Mouse (Mus musculus) lung, adult 2 months (tissue): ENCODE results near the gene Miip. TPM values are rescaled to one million over a fixed set of nuclear protein-coding genes. Genes with fewer than 3 reads are reported as not detected.
A peak's percentile ranks its signal among the peaks of the same experiment; 100 is the strongest.
"Not testable (repeated sequence)": the region's sequence is repeated elsewhere in the genome, so short reads cannot be mapped to it uniquely, and the experiment has no call there.

ENCODE experiments used
- DNase-seq: peaks from one replicate; pipeline ENCODE4 v3.0.0; 2022
- H3K4me1 ChIP-seq: fragments of 200-500 bp; 2 replicates; pipeline ENCODE4 v1.6.1; 2011; ENCODE audit warnings: low read length; ENCODE audit not compliant: control insufficient read depth, insufficient read depth
- H3K4me3 ChIP-seq: fragments of 200-500 bp; replicated peaks from 2 replicates; pipeline ENCODE3; 2011; ENCODE audit warnings: low read depth, mild to moderate bottlenecking, control low read depth, low read length; ENCODE audit errors: extremely low read depth
- CTCF ChIP-seq: fragments of 200-500 bp; IDR thresholded peaks from 2 replicates; pipeline ENCODE4 v1.5.1; 2011; ENCODE audit warnings: mild to moderate bottlenecking, low read length, control low read depth; ENCODE audit not compliant: insufficient read depth
- POLR2A ChIP-seq: fragments of 200-500 bp; IDR thresholded peaks from 2 replicates; pipeline ENCODE4 v1.6.1; 2011; ENCODE audit warnings: low read depth, mild to moderate bottlenecking, control low read depth, low read length, borderline replicate concordance; ENCODE audit errors: extremely low read depth
- WGBS: fragments of 180-500 bp; shearing (Covaris S2); methylation state at CpG from one replicate; pipeline ENCODE4 v1.1.7; 2018; 5-methylcytosine and 5-hydroxymethylcytosine counted together
- polyA plus RNA-seq: library from polyadenylated mRNA; depleted of rRNA; stranded (reverse); fragments of >200 nt; gene quantifications from 2 replicates; pipeline ENCODE4 v1.2.3, GENCODE M21; 2012; rRNA removed

Gene Miip
- polyA plus RNA-seq, 1 experiment: 70.3 TPM

GRCm38 (mm10) chr4:147850776-147851175 is 17.8 kb downstream of the Miip start:
- TF ChIP-seq POLR2A (no peak), CTCF (no peak)
- Histone ChIP-seq H3K4me3 (no peak overlapping the region), H3K4me1 (peaks cover 4% of the 10 kb centered on the region; the same call in 1 of the 2 replicates)
- no peak for DNase-seq
- WGBS: 80% methylated on average over 2 of the region's 2 CpGs

- DNase-seq: no peak
- peak overlapping the region; percentile 94 for H3K4me3 ChIP-seq
- TF ChIP-seq CTCF (no peak), POLR2A (no peak)
- peaks cover 4% of the 10 kb centered on the region; the same call in 1 of the 2 replicates for H3K4me1 ChIP-seq
- 2% methylated on average over 4 of the region's 4 CpGs for WGBS
Measured at GRCm38 (mm10) chr4:147848584-147848991, 20.0 kb downstream of the Miip start.

- TF ChIP-seq CTCF: no peak
- no peak for TF ChIP-seq POLR2A
- 2% methylated on average over 23 of the region's 23 CpGs for WGBS
- Histone ChIP-seq H3K4me3 (peak within 1 kb of the TSS; percentile 94), H3K4me1 (peaks cover 4% of the 10 kb centered on the region; the same call in 1 of the 2 replicates)
- DNase-seq: peak; percentile 61
Measured at GRCm38 (mm10) chr4:147847614-147848583, 20.7 kb downstream of the Miip start, which contains the start of gene Zfp933. Zfp933 (minus strand) TSS chr4:147848366.

- 98% methylated on average over 3 of the region's 3 CpGs for WGBS
- TF ChIP-seq CTCF: no peak
- no peak for TF ChIP-seq POLR2A
- H3K4me3 ChIP-seq: no peak overlapping the region
- DNase-seq: no peak
- H3K4me1 ChIP-seq: no peaks in the 10 kb centered on the region
Measured at GRCm38 (mm10) chr4:147842871-147843270, 25.7 kb downstream of the Miip start.

- H3K4me3 ChIP-seq, H3K4me1 ChIP-seq: not testable (repeated sequence)
- 99% methylated on average over 19 of the region's 26 CpGs for WGBS
- DNase-seq: peak; percentile 14
Measured at GRCm38 (mm10) chr4:147839282-147839681, 29.3 kb downstream of the Miip start.

- H3K4me1 ChIP-seq: no peaks in the 10 kb centered on the region
- no peak overlapping the region for H3K4me3 ChIP-seq
- WGBS: 97% methylated on average over 4 of the region's 4 CpGs
- DNase-seq: no peak
- no peak for TF ChIP-seq POLR2A
- TF ChIP-seq CTCF: no peak
Measured at GRCm38 (mm10) chr4:147824389-147824788, 44.2 kb downstream of the Miip start.

GRCm38 (mm10) chr4:147821414-147821813 is 47.2 kb downstream of the Miip start:
- not testable (repeated sequence) for DNase-seq, H3K4me3 ChIP-seq, H3K4me1 ChIP-seq
- 84% methylated on average over 3 of the region's 3 CpGs for WGBS

GRCm38 (mm10) chr4:147819659-147820058 is 49.0 kb downstream of the Miip start:
- DNase-seq, H3K4me1 ChIP-seq, H3K4me3 ChIP-seq: not testable (repeated sequence)
- 80% methylated on average over 7 of the region's 7 CpGs for WGBS

GRCm38 (mm10) chr4:147814592-147815167 is 53.9 kb downstream of the Miip start:
- TF ChIP-seq CTCF: no peak
- Histone ChIP-seq H3K4me3 (no peak overlapping the region), H3K4me1 (no peaks in the 10 kb centered on the region)
- 71% methylated on average over 2 of the region's 2 CpGs for WGBS
- DNase-seq: no peak

GRCm38 (mm10) chr4:147813249-147813765 is 55.3 kb downstream of the Miip start:
- DNase-seq: no peak
- no peak overlapping the region for H3K4me3 ChIP-seq
- H3K4me1 ChIP-seq: no peaks in the 10 kb centered on the region; the same call in 1 of the 2 replicates
- WGBS: 39% methylated on average over 5 of the region's 5 CpGs
- no peak for TF ChIP-seq POLR2A
- TF ChIP-seq CTCF: no peak

Other genes starting within 250 kb of the Miip start
- gene Zfp979, start 226.3 kb downstream of the Miip start, polyA plus RNA-seq: 0.16 and 0.33 TPM in 2 replicates
- gene Zfp534, start 166.3 kb downstream of the Miip start, polyA plus RNA-seq: not detected in 2 replicates
- 0.37 and 1.5 TPM in 2 replicates for gene Zfp984, start 59.0 kb downstream of the Miip start, polyA plus RNA-seq
- gene Zfp933, start 20.4 kb downstream of the Miip start, polyA plus RNA-seq: 0.67 and 1.1 TPM in 2 replicates
- 0.84 and 1.9 TPM in 2 replicates for gene Fv1, start 163 bp upstream of the Miip start, polyA plus RNA-seq
- gene Mfn2, start 35.9 kb upstream of the Miip start, polyA plus RNA-seq: 36.5 and 52.2 TPM in 2 replicates
- gene Plod1, start 68.0 kb upstream of the Miip start, polyA plus RNA-seq: 45.0 and 62.2 TPM in 2 replicates
- 84.1 and 97.5 TPM in 2 replicates for gene 2510039O18Rik, start 72.1 kb upstream of the Miip start, polyA plus RNA-seq
- gene Nppb, start 117.0 kb upstream of the Miip start, polyA plus RNA-seq: not detected in 2 replicates
- 31.3 and 55.1 TPM in 2 replicates for gene Nppa, start 131.9 kb upstream of the Miip start, polyA plus RNA-seq
- gene Clcn6, start 170.0 kb upstream of the Miip start, polyA plus RNA-seq: 14.1 and 14.9 TPM in 2 replicates
- gene Mthfr, start 170.3 kb upstream of the Miip start, polyA plus RNA-seq: 34.8 and 38.9 TPM in 2 replicates
- 50.1 and 56.8 TPM in 2 replicates for gene Agtrap, start 219.2 kb upstream of the Miip start, polyA plus RNA-seq